Mouse (Mus musculus): ENCODE measurements at regions not wholly inside any gene's neighbourhood (a gene's known extent, or its start where the extent isn't known, plus 50 kb on each side); places are given as distances from the start of the nearest gene placed in this dataset.

DNA sequence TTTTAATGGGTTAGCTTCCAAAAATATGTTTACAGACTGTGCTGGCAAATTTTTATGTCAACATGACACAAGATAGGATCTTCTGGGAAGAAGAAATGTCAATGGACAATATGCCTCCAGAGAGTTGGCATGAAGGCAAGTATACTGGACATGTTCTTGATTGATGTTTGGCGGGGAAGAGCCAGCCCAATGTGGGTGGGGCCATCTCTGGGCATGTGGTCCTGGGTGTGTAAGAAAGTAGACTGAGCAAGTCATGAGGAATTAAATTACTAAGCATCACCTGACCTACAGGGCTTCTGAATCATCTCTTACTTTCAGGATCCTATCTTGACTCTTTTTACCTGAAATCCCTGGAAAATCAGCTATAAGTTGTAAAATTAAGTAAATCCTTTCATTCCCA, 525.0 kb upstream of the Grm7 start:
- DNase-seq (ENCODE audit: low spot score) (no peak), ATAC-seq (ENCODE audit: insufficient read depth, low read depth) (no peak)
- H3K27me3 ChIP-seq (ENCODE audit: control insufficient read depth, insufficient read depth, low read length) = no peaks in the 10 kb centered on the region
- H3K4me3 ChIP-seq (ENCODE audit: low read depth, low read length) = no peak overlapping the region
- no peak overlapping the region for H3K27ac ChIP-seq (ENCODE audit: low read depth)
- H3K9ac ChIP-seq (replicated peaks; ENCODE audit: low read depth, low read length) = no peak overlapping the region
- TF ChIP-seq CTCF (IDR thresholded peaks at IDR 0.05; ENCODE audit: low read depth) (no peak), EP300 (IDR thresholded peaks at IDR 0.05; ENCODE audit: low read depth) (no peak)
- H3K4me1 ChIP-seq (ENCODE audit: control insufficient read depth, insufficient read depth) = no peaks in the 10 kb centered on the region
- 79% methylated on average over 1 of the region's 1 CpGs for WGBS
- no peak overlapping the region for H3K4me2 ChIP-seq (ENCODE audit: low read depth, low read length)
- H3K9me3 ChIP-seq (replicated peaks; ENCODE audit: control insufficient read depth, low read length) = 0 out of 2 replicates have a peak, but pooled peaks cover 3% of the 10 kb centered on the region
- no peaks in the 10 kb centered on the region for H3K36me3 ChIP-seq (replicated peaks; ENCODE audit: control insufficient read depth, insufficient read depth, low read length)

DNA sequence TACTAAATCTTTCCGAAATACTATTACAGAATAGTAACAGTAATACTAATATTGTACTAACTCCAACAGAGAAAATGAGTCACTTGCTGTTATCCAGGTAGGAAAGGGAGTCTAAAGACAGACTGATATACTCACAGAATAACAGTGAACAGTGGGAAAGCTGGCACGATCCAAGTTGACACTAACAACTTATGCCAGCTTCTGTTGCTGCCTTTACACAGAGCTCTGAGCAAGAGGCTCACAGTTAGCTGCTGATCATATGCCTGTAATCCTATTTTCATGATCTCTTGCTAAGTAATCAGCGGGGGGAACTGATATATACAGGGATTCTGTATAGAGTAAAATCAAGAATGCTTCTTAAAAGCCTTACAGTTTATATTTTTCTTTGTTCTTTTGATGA, 513.1 kb upstream of the Grm7 start:
- no peaks in the 10 kb centered on the region for H3K9me3 ChIP-seq (replicated peaks; ENCODE audit: control insufficient read depth, low read length)
- no peaks in the 10 kb centered on the region for H3K36me3 ChIP-seq (replicated peaks; ENCODE audit: control insufficient read depth, insufficient read depth, low read length)
- no peak for DNase-seq (ENCODE audit: low spot score)
- H3K27ac ChIP-seq (ENCODE audit: low read depth) = no peak overlapping the region
- 80% methylated on average over 3 of the region's 3 CpGs for WGBS
- TF ChIP-seq EP300 (IDR thresholded peaks at IDR 0.05; ENCODE audit: low read depth) = no peak
- no peak for TF ChIP-seq CTCF (IDR thresholded peaks at IDR 0.05; ENCODE audit: low read depth)
- no peaks in the 10 kb centered on the region for H3K4me1 ChIP-seq (ENCODE audit: control insufficient read depth, insufficient read depth)
- H3K9ac ChIP-seq (replicated peaks; ENCODE audit: low read depth, low read length) = no peak overlapping the region
- no peaks in the 10 kb centered on the region for H3K27me3 ChIP-seq (ENCODE audit: control insufficient read depth, insufficient read depth, low read length)
- ATAC-seq (ENCODE audit: insufficient read depth, low read depth) = no peak
- H3K4me2 ChIP-seq (ENCODE audit: low read depth, low read length) = no peak overlapping the region
- no peak overlapping the region for H3K4me3 ChIP-seq (ENCODE audit: low read depth, low read length)

DNA sequence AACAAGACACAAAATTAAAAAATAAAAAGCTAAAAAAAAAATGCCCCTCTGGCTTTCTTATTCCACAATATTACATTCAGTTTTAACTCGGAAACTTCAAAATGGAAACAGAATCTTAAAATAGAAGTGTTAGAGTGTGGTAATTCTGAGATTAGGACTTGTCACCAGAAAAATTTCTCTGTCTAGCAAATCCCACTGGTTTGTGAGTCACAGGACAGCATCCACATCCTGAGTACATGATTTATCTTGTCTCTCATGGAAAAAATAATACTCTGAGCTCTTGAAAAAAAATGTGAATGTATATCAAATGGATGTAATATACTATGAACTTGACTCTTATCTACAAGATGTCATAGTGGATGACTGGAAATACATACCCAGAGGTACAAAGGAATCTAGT, 511.8 kb upstream of the Grm7 start:
- Histone ChIP-seq H3K4me1 (ENCODE audit: control insufficient read depth, insufficient read depth) (no peaks in the 10 kb centered on the region), H3K36me3 (replicated peaks; ENCODE audit: control insufficient read depth, insufficient read depth, low read length) (no peaks in the 10 kb centered on the region), H3K9ac (replicated peaks; ENCODE audit: low read depth, low read length) (no peak overlapping the region), H3K4me3 (ENCODE audit: low read depth, low read length) (no peak overlapping the region), H3K4me2 (ENCODE audit: low read depth, low read length) (no peak overlapping the region), H3K27ac (ENCODE audit: low read depth) (no peak overlapping the region), H3K27me3 (ENCODE audit: control insufficient read depth, insufficient read depth, low read length) (no peaks in the 10 kb centered on the region), H3K9me3 (replicated peaks; ENCODE audit: control insufficient read depth, low read length) (no peaks in the 10 kb centered on the region)
- 30% methylated on average over 1 of the region's 1 CpGs for WGBS
- no peak for ATAC-seq (ENCODE audit: insufficient read depth, low read depth)
- DNase-seq (ENCODE audit: low spot score) = no peak
- TF ChIP-seq CTCF (IDR thresholded peaks at IDR 0.05; ENCODE audit: low read depth) (no peak), EP300 (IDR thresholded peaks at IDR 0.05; ENCODE audit: low read depth) (no peak)

DNA sequence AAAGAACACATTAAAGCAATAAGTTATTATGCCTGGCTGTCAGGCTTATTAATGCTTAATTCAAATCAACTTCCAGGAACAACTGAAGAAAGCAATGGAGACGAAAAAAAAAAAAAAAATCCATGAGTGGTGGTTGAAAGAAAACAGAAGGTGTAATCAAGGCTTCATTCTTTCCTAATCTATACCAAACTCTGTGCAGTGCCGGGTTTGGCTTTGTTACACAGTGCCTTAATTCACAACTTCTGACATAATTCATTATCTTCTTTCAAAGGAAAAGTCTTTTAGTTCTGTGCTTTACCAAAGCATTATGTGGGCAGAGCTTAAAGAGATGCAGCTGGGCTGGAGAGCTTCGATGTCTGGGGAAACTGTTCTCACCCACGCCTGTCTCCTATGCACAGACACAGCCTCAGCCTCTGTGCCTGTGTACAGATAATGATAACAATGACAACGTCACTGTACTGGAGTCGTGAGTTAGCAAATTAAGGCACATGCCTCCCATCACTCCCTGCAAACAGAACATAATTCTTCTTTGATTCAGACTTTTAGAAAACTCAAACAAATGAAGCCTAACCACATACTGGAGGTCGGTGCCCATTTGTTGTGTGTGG, 508.2 kb upstream of the Grm7 start:
- H3K27me3 ChIP-seq (ENCODE audit: control insufficient read depth, insufficient read depth, low read length) = no peaks in the 10 kb centered on the region

DNA sequence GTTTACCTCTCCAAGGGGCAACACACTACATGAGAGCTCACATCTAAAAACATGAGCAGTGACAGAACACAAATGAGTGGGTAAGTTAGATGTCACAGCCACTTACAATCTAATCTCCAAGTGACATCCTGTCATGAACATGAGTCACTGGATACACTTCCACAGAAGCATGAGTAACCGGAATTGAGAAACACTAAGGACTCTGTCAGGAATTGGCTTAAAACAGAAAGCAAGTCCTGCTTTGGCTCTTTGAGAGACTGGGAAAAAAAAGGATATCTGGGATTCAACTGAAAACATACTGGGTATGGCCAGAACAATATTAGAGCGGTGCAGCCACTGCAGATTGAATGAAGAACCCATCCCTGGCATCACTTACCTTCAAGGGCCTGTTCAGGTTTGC, 506.0 kb upstream of the Grm7 start:
- H3K9ac ChIP-seq (replicated peaks; ENCODE audit: low read depth, low read length) = no peak overlapping the region
- TF ChIP-seq CTCF (IDR thresholded peaks at IDR 0.05; ENCODE audit: low read depth) = no peak
- no peak for TF ChIP-seq EP300 (IDR thresholded peaks at IDR 0.05; ENCODE audit: low read depth)
- DNase-seq (ENCODE audit: low spot score) (peak; percentile 34), ATAC-seq (ENCODE audit: insufficient read depth, low read depth) (no peak; the same call in 1 of the 2 replicates)
- no peaks in the 10 kb centered on the region for H3K27me3 ChIP-seq (ENCODE audit: control insufficient read depth, insufficient read depth, low read length)
- 24% methylated on average over 2 of the region's 2 CpGs for WGBS
- no peak overlapping the region for H3K4me2 ChIP-seq (ENCODE audit: low read depth, low read length)
- H3K4me1 ChIP-seq (ENCODE audit: control insufficient read depth, insufficient read depth) = no peaks in the 10 kb centered on the region
- no peak overlapping the region for H3K4me3 ChIP-seq (ENCODE audit: low read depth, low read length)
- no peak overlapping the region for H3K27ac ChIP-seq (ENCODE audit: low read depth)
- no peaks in the 10 kb centered on the region for H3K36me3 ChIP-seq (replicated peaks; ENCODE audit: control insufficient read depth, insufficient read depth, low read length)
- no peaks in the 10 kb centered on the region for H3K9me3 ChIP-seq (replicated peaks; ENCODE audit: control insufficient read depth, low read length)

More for the DNA sequence above, 508.2 kb upstream of the Grm7 start:
- DNase-seq (ENCODE audit: low spot score) (no peak), ATAC-seq (ENCODE audit: insufficient read depth, low read depth) (peak; percentile 36; the same call in 1 of the 2 replicates)
- Histone ChIP-seq H3K36me3 (replicated peaks; ENCODE audit: control insufficient read depth, insufficient read depth, low read length) (no peaks in the 10 kb centered on the region), H3K9ac (replicated peaks; ENCODE audit: low read depth, low read length) (no peak overlapping the region), H3K4me2 (ENCODE audit: low read depth, low read length) (no peak overlapping the region), H3K4me1 (ENCODE audit: control insufficient read depth, insufficient read depth) (no peaks in the 10 kb centered on the region), H3K4me3 (ENCODE audit: low read depth, low read length) (no peak overlapping the region), H3K9me3 (replicated peaks; ENCODE audit: control insufficient read depth, low read length) (no peaks in the 10 kb centered on the region), H3K27ac (ENCODE audit: low read depth) (no peak overlapping the region)
- TF ChIP-seq CTCF (IDR thresholded peaks at IDR 0.05; ENCODE audit: low read depth) = no peak
- no peak for TF ChIP-seq EP300 (IDR thresholded peaks at IDR 0.05; ENCODE audit: low read depth)
- WGBS = 18% methylated on average over 7 of the region's 7 CpGs

DNA sequence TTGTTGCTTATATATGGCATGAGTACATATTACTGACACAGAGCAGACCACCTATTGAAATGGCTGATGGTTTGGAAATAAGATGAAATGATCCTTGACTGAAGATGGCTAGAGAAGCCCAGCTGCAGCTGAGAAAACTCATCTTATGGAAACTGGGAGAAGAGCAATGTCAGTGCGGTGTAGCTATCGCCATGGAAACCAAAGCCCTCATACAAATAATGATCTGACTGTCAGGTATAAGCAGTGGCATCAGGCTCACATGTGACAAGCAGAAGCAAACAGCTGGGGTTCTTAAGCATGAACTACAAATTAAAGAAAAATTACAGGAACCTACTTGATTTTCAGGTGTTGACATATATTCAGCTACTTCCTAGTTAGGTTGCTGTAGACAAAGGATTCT, 476.8 kb upstream of the Grm7 start:
- H3K27me3 ChIP-seq (ENCODE audit: control insufficient read depth, insufficient read depth, low read length) = no peaks in the 10 kb centered on the region
- no peak overlapping the region for H3K4me2 ChIP-seq (ENCODE audit: low read depth, low read length)
- H3K4me1 ChIP-seq (ENCODE audit: control insufficient read depth, insufficient read depth) = no peaks in the 10 kb centered on the region
- 76% methylated on average over 2 of the region's 2 CpGs for WGBS
- H3K9ac ChIP-seq (replicated peaks; ENCODE audit: low read depth, low read length) = no peak overlapping the region
- ATAC-seq (ENCODE audit: insufficient read depth, low read depth) = no peak
- no peak overlapping the region for H3K4me3 ChIP-seq (ENCODE audit: low read depth, low read length)
- no peaks in the 10 kb centered on the region for H3K9me3 ChIP-seq (replicated peaks; ENCODE audit: control insufficient read depth, low read length)
- DNase-seq (ENCODE audit: low spot score) = no peak
- H3K36me3 ChIP-seq (replicated peaks; ENCODE audit: control insufficient read depth, insufficient read depth, low read length) = no peaks in the 10 kb centered on the region
- no peak for TF ChIP-seq CTCF (IDR thresholded peaks at IDR 0.05; ENCODE audit: low read depth)
- H3K27ac ChIP-seq (ENCODE audit: low read depth) = no peak overlapping the region

Data from heart, postnatal 0 days (tissue).